Mouse (Mus musculus) midbrain, embryonic 13.5 days (tissue): ENCODE results near the gene Itpripl2. TPM values are rescaled to one million over a fixed set of nuclear protein-coding genes. Genes with fewer than 3 reads are reported as not detected.
A peak's percentile ranks its signal among the peaks of the same experiment; 100 is the strongest.

ENCODE experiments used
- ATAC-seq: fragments of 200-750 bp; cut with Nextera tagmentation; 2 replicates; pipeline ENCODE4 v1.8.0; 2017; ENCODE audit warnings: mild to moderate bottlenecking, moderate TSS enrichment, moderate library complexity
- H3K27ac ChIP-seq: fragments of 300-500 bp; sonication (generic); 2 replicates; pipeline ENCODE4 v1.5.1; 2015; ENCODE audit warnings: inconsistent platforms, mild to moderate bottlenecking, moderate library complexity
- H3K27me3 ChIP-seq: fragments of 300-500 bp; sonication (generic); 2 replicates; pipeline ENCODE4 v1.6.1; 2015; ENCODE audit warnings: mild to moderate bottlenecking, inconsistent platforms
- H3K36me3 ChIP-seq: fragments of 300-500 bp; sonication (generic); 2 replicates; pipeline ENCODE4 v1.6.1; 2015; ENCODE audit warnings: mild to moderate bottlenecking, inconsistent platforms
- H3K4me1 ChIP-seq: fragments of 300-500 bp; sonication (generic); replicated peaks from 2 replicates; pipeline ENCODE4 v1.6.1; 2015; ENCODE audit warnings: inconsistent platforms
- H3K4me2 ChIP-seq: fragments of 300-500 bp; sonication (generic); replicated peaks from 2 replicates; pipeline ENCODE4 v1.6.1; 2015; ENCODE audit warnings: moderate library complexity, mild to moderate bottlenecking, inconsistent platforms
- H3K4me3 ChIP-seq: fragments of 300-500 bp; sonication (generic); replicated peaks from 2 replicates; pipeline ENCODE4 v1.5.1; 2015; ENCODE audit warnings: mild to moderate bottlenecking, inconsistent platforms
- H3K9ac ChIP-seq: fragments of 300-500 bp; sonication (generic); replicated peaks from 2 replicates; pipeline ENCODE4 v1.6.1; 2015; ENCODE audit warnings: mild to moderate bottlenecking, inconsistent platforms
- H3K9me3 ChIP-seq: fragments of 300-500 bp; sonication (generic); 2 replicates; pipeline ENCODE4 v1.6.1; 2016; ENCODE audit warnings: mild to moderate bottlenecking, inconsistent platforms
- WGBS: fragments of 180-500 bp; shearing (Covaris S2); methylation state at CpG from one replicate; pipeline ENCODE4 v1.1.7; 2015; 5-methylcytosine and 5-hydroxymethylcytosine counted together
- polyA plus RNA-seq: library from polyadenylated mRNA; unstranded; fragments of >200 nt; fragmentation: Nextera tagmentation; extraction: Ambion mirVana; gene quantifications from 2 replicates; pipeline ENCODE4 v1.2.1, GENCODE M21; 2015

Itpripl2 gene
- polyA plus RNA-seq, 1 experiment from 2014 or later, result 0.75 TPM

- Histone ChIP-seq H3K4me3 (no peak overlapping the region), H3K9ac (no peak overlapping the region), H3K27ac (no peak overlapping the region), H3K36me3 (no peaks in the 10 kb centered on the region), H3K4me1 (peaks cover 2% of the 10 kb centered on the region; the same call in 1 of the 2 replicates), H3K27me3 (no peaks in the 10 kb centered on the region), H3K4me2 (no peak overlapping the region), H3K9me3 (no peaks in the 10 kb centered on the region)
- ATAC-seq, result no peak
- 73% methylated on average over 4 of the region's 4 CpGs for WGBS
Measured at GRCm38 (mm10) chr7:118453722-118454121, 38.1 kb downstream of the Itpripl2 start.

GRCm38 (mm10) chr7:118452940-118453339 lies 38.8 kb downstream of the Itpripl2 start:
- no peak overlapping the region for H3K4me2 ChIP-seq
- no peaks in the 10 kb centered on the region for H3K9me3 ChIP-seq
- no peaks in the 10 kb centered on the region for H3K36me3 ChIP-seq
- no peak overlapping the region for H3K9ac ChIP-seq
- no peak overlapping the region for H3K4me3 ChIP-seq
- no peak overlapping the region for H3K27ac ChIP-seq
- H3K27me3 ChIP-seq, result no peaks in the 10 kb centered on the region
- peaks cover 10% of the 10 kb centered on the region for H3K4me1 ChIP-seq
- 44% methylated on average over 2 of the region's 2 CpGs for WGBS
- ATAC-seq, result no peak

- peak within 1 kb of the TSS; percentile 73 for H3K9ac ChIP-seq
- no peaks in the 10 kb centered on the region for H3K36me3 ChIP-seq
- peak within 1 kb of the TSS; percentile 61 for H3K4me3 ChIP-seq
- WGBS, result under 1% methylated on average over 55 of the region's 58 CpGs
- peak within 1 kb of the TSS; percentile 68 for H3K4me2 ChIP-seq
- H3K9me3 ChIP-seq, result no peaks in the 10 kb centered on the region
- peaks cover 14% of the 10 kb centered on the region; the same call in 1 of the 2 replicates for H3K27me3 ChIP-seq
- peaks cover 26% of the 10 kb centered on the region for H3K4me1 ChIP-seq
- no peak within 1 kb of the TSS for H3K27ac ChIP-seq
- ATAC-seq, result peak; percentile 79
Measured at GRCm38 (mm10) chr7:118448134-118448967, 43.4 kb downstream of the Itpripl2 start, which contains the start of gene Syt17. Gene Syt17, minus strand, starts transcription at chr7:118448222.

- peak overlapping the region; percentile 68 for H3K4me2 ChIP-seq
- peak; percentile 75 for ATAC-seq
- H3K9ac ChIP-seq, result peak overlapping the region; percentile 73
- peak overlapping the region; percentile 61 for H3K4me3 ChIP-seq
- WGBS, result under 1% methylated on average over 65 of the region's 65 CpGs
- peaks cover 29% of the 10 kb centered on the region for H3K4me1 ChIP-seq
- H3K9me3 ChIP-seq, result no peaks in the 10 kb centered on the region
- H3K27ac ChIP-seq, result no peak overlapping the region
- no peaks in the 10 kb centered on the region for H3K36me3 ChIP-seq
- H3K27me3 ChIP-seq, result peaks cover 15% of the 10 kb centered on the region; the same call in 1 of the 2 replicates
Measured at GRCm38 (mm10) chr7:118447291-118448133, 44.3 kb downstream of the Itpripl2 start.

GRCm38 (mm10) chr7:118443895-118444485 lies 47.8 kb downstream of the Itpripl2 start:
- Histone ChIP-seq H3K36me3 (no peaks in the 10 kb centered on the region), H3K4me2 (no peak overlapping the region), H3K9me3 (no peaks in the 10 kb centered on the region), H3K27me3 (peaks cover 15% of the 10 kb centered on the region; the same call in 1 of the 2 replicates), H3K4me3 (no peak overlapping the region), H3K9ac (no peak overlapping the region), H3K27ac (no peak overlapping the region), H3K4me1 (peaks cover 29% of the 10 kb centered on the region)
- WGBS, result 57% methylated on average over 7 of the region's 7 CpGs
- ATAC-seq, result no peak

GRCm38 (mm10) chr7:118443371-118443770 lies 48.4 kb downstream of the Itpripl2 start:
- Histone ChIP-seq H3K27me3 (peaks cover 15% of the 10 kb centered on the region; the same call in 1 of the 2 replicates), H3K27ac (no peak overlapping the region), H3K9me3 (no peaks in the 10 kb centered on the region), H3K4me1 (peaks cover 23% of the 10 kb centered on the region), H3K4me3 (no peak overlapping the region), H3K36me3 (no peaks in the 10 kb centered on the region), H3K9ac (no peak overlapping the region), H3K4me2 (peak overlapping the region; percentile 22)
- no peak for ATAC-seq
- 4% methylated on average over 9 of the region's 9 CpGs for WGBS

GRCm38 (mm10) chr7:118441535-118441934 lies 50.2 kb downstream of the Itpripl2 start:
- H3K4me1 ChIP-seq, result 0 out of 2 replicates have a peak, but pooled peaks cover 6% of the 10 kb centered on the region
- ATAC-seq, result no peak
- no peak overlapping the region for H3K4me3 ChIP-seq
- peaks cover 9% of the 10 kb centered on the region; the same call in 1 of the 2 replicates for H3K27me3 ChIP-seq
- no peak overlapping the region for H3K27ac ChIP-seq
- H3K4me2 ChIP-seq, result no peak overlapping the region
- WGBS, result 91% methylated on average over 6 of the region's 6 CpGs
- no peak overlapping the region for H3K9ac ChIP-seq
- no peaks in the 10 kb centered on the region for H3K9me3 ChIP-seq
- no peaks in the 10 kb centered on the region for H3K36me3 ChIP-seq

GRCm38 (mm10) chr7:118437101-118437802 lies 54.5 kb downstream of the Itpripl2 start:
- no peaks in the 10 kb centered on the region for H3K4me1 ChIP-seq
- 0 out of 2 replicates have a peak, but pooled peaks cover 3% of the 10 kb centered on the region for H3K36me3 ChIP-seq
- no peak overlapping the region for H3K4me3 ChIP-seq
- no peak for ATAC-seq
- WGBS, result 61% methylated on average over 7 of the region's 7 CpGs
- no peak overlapping the region for H3K27ac ChIP-seq
- no peak overlapping the region for H3K9ac ChIP-seq
- no peaks in the 10 kb centered on the region for H3K27me3 ChIP-seq
- H3K4me2 ChIP-seq, result no peak overlapping the region
- H3K9me3 ChIP-seq, result no peaks in the 10 kb centered on the region

Other genes starting within 250 kb of the Itpripl2 start
- 19.0 and 21.1 TPM in 2 replicates for gene Smg1, start 248.3 kb downstream of the Itpripl2 start, polyA plus RNA-seq
- gene Syt17, start 43.8 kb downstream of the Itpripl2 start, polyA plus RNA-seq, result 8.2 and 9.6 TPM in 2 replicates
- gene Coq7, start 41.4 kb upstream of the Itpripl2 start, polyA plus RNA-seq, result 98.8 and 110 TPM in 2 replicates
- gene Tmc7, start 92.8 kb upstream of the Itpripl2 start, polyA plus RNA-seq, result 6.2 and 6.4 TPM in 2 replicates
- 0.22 and 0.28 TPM in 2 replicates for gene Tmc5, start 105.3 kb upstream of the Itpripl2 start, polyA plus RNA-seq
- 138 and 140 TPM in 2 replicates for gene Gde1, start 213.8 kb upstream of the Itpripl2 start, polyA plus RNA-seq
- gene Ccp110, start 220.6 kb upstream of the Itpripl2 start, polyA plus RNA-seq, result 35.9 and 37.4 TPM in 2 replicates
- 94.0 and 97.5 TPM in 2 replicates for gene Vps35l, start 248.3 kb upstream of the Itpripl2 start, polyA plus RNA-seq